Mouse (Mus musculus) limb, embryonic 14.5 days (tissue): ENCODE data around the gene Mettl21a. TPM values are rescaled to one million over a fixed set of nuclear protein-coding genes. Genes with fewer than 3 reads are reported as not detected.

Experiments
- ATAC-seq: fragments of 200-750 bp; cut with Nextera tagmentation; 2 replicates; pipeline ENCODE4 v1.8.0; 2017; ENCODE audit warnings: low read depth, moderate number of reproducible peaks, moderate TSS enrichment; ENCODE audit not compliant: low FRiP score
- DNase-seq: peaks from one replicate; pipeline ENCODE4 v3.0.0-alpha.2; 2015; ENCODE audit warnings: low spot score
- H3K27ac ChIP-seq: fragments of 300-500 bp; sonication (generic); replicated peaks from 2 replicates; pipeline ENCODE4 v1.5.1; 2014; ENCODE audit warnings: low read depth, mild to moderate bottlenecking, low read length, moderate library complexity, mixed read lengths
- H3K27me3 ChIP-seq: fragments of 300-500 bp; sonication (generic); 2 replicates; pipeline ENCODE4 v1.6.1; 2014; ENCODE audit warnings: low read length, mixed read lengths; ENCODE audit not compliant: control insufficient read depth, insufficient read depth
- H3K36me3 ChIP-seq: fragments of 300-500 bp; sonication (generic); 2 replicates; pipeline ENCODE4 v1.6.1; 2014; ENCODE audit warnings: mild to moderate bottlenecking, low read length, moderate library complexity, mixed read lengths; ENCODE audit not compliant: control insufficient read depth, insufficient read depth
- H3K4me1 ChIP-seq: fragments of 300-500 bp; sonication (generic); 2 replicates; pipeline ENCODE4 v1.6.1; 2014; ENCODE audit warnings: antibody characterized with exemption, low read length, mixed read lengths; ENCODE audit not compliant: control insufficient read depth, insufficient read depth
- H3K4me2 ChIP-seq: fragments of 300-500 bp; sonication (generic); replicated peaks from 2 replicates; pipeline ENCODE4 v1.6.1; 2014; ENCODE audit warnings: low read depth, mild to moderate bottlenecking, low read length, moderate library complexity; ENCODE audit not compliant: severe bottlenecking
- H3K4me3 ChIP-seq: fragments of 300-500 bp; sonication (generic); replicated peaks from 2 replicates; pipeline ENCODE4 v1.5.1; 2014; ENCODE audit warnings: low read length
- H3K9ac ChIP-seq: fragments of 300-500 bp; sonication (generic); 2 replicates; pipeline ENCODE4 v1.6.1; 2014; ENCODE audit warnings: mild to moderate bottlenecking, low read depth, low read length, moderate library complexity; ENCODE audit not compliant: severe bottlenecking
- H3K9me3 ChIP-seq: fragments of 300-500 bp; sonication (generic); 2 replicates; pipeline ENCODE4 v1.6.1; 2016; ENCODE audit warnings: low read length; ENCODE audit not compliant: control insufficient read depth
- POLR2A ChIP-seq: fragments of 200-500 bp; IDR thresholded peaks from 2 replicates; pipeline ENCODE4 v1.8.0; 2012; ENCODE audit warnings: inconsistent platforms, mild to moderate bottlenecking, moderate library complexity, borderline replicate concordance; ENCODE audit not compliant: insufficient read depth, insufficient read length; ENCODE audit errors: extremely low read depth
- WGBS: fragments of 180-500 bp; shearing (Covaris S2); extraction: QIAGEN DNeasy Blood & Tissue Kit; methylation state at CpG from one replicate; pipeline ENCODE4 v1.1.7; 2014; 5-methylcytosine and 5-hydroxymethylcytosine counted together
- polyA plus RNA-seq, 2 experiments: library from polyadenylated mRNA; depleted of rRNA in 1 of 2; stranded (reverse) in 1 of 2; unstranded in 1 of 2; fragments of >200 nt; fragmentation: Nextera tagmentation in 1 of 2; extraction: Ambion mirVana in 1 of 2; gene quantifications; 2 replicates each; pipeline versions ENCODE4 v1.2.1 to v1.2.3; 2012 to 2014

Mettl21a gene
- polyA plus RNA-seq, 2 experiments = 20.7 to 27.6 TPM

GRCm38 (mm10) chr1:64568206-64568605, 48.8 kb downstream of the Mettl21a start:
- Histone ChIP-seq H3K36me3 (peaks cover 40% of the 10 kb centered on the region), H3K4me3 (no peak overlapping the region), H3K9ac (no peak overlapping the region), H3K9me3 (no peaks in the 10 kb centered on the region), H3K4me2 (no peak overlapping the region), H3K27ac (no peak overlapping the region), H3K4me1 (no peaks in the 10 kb centered on the region), H3K27me3 (no peaks in the 10 kb centered on the region)
- DNase-seq (no peak), ATAC-seq (no peak)
- no peak for TF ChIP-seq POLR2A

GRCm38 (mm10) chr1:64560105-64560504, 56.9 kb downstream of the Mettl21a start:
- Histone ChIP-seq H3K27me3 (no peaks in the 10 kb centered on the region), H3K27ac (no peak overlapping the region), H3K9me3 (no peaks in the 10 kb centered on the region), H3K4me3 (no peak overlapping the region), H3K36me3 (peaks cover 27% of the 10 kb centered on the region), H3K4me2 (no peak overlapping the region), H3K9ac (no peak overlapping the region), H3K4me1 (no peaks in the 10 kb centered on the region)
- ATAC-seq (no peak), DNase-seq (no peak)
- TF ChIP-seq POLR2A = no peak
- WGBS = 92% methylated on average over 3 of the region's 3 CpGs

Other genes with a start within 250 kb of the Mettl21a start
- 19.6 and 19.7 TPM in 2 replicates for gene Creb1, start 84.6 kb downstream of the Mettl21a start, polyA plus RNA-seq (2012; rRNA removed)
- gene Creb1, start 84.6 kb downstream of the Mettl21a start, polyA plus RNA-seq (2014; fragmentation: Nextera tagmentation; extraction: Ambion mirVana) = 39.5 and 40.6 TPM in 2 replicates
- gene Ccnyl1, start 73.2 kb upstream of the Mettl21a start, polyA plus RNA-seq (2012; rRNA removed) = 40.8 and 41.5 TPM in 2 replicates
- 9.4 and 9.9 TPM in 2 replicates for gene Ccnyl1, start 73.2 kb upstream of the Mettl21a start, polyA plus RNA-seq (2014; fragmentation: Nextera tagmentation; extraction: Ambion mirVana)
- 3.9 and 6.8 TPM in 2 replicates for gene Fzd5, start 120.5 kb upstream of the Mettl21a start, polyA plus RNA-seq (2012; rRNA removed)
- 1.6 and 2.1 TPM in 2 replicates for gene Fzd5, start 120.5 kb upstream of the Mettl21a start, polyA plus RNA-seq (2014; fragmentation: Nextera tagmentation; extraction: Ambion mirVana)